Mouse (Mus musculus) erythroid progenitor cell, adult 5-6 weeks (primary cell): ENCODE measurements around the gene Fam178b. TPM values are rescaled to one million over a fixed set of nuclear protein-coding genes. Genes with fewer than 3 reads are reported as not detected.
"Not testable (repeated sequence)": the region's sequence is repeated elsewhere in the genome, so short reads cannot be mapped to it uniquely, and the experiment has no call there.

Experiments used
- ATAC-seq: replicated peaks from 2 replicates; pipeline ENCODE4 v1.8.0; 2016; ENCODE audit warnings: moderate number of reproducible peaks, mild to moderate bottlenecking, moderate TSS enrichment, inconsistent platforms; ENCODE audit not compliant: poor library complexity, low FRiP score, severe bottlenecking
- total RNA-seq, 2 experiments: library from RNA; stranded (forward) in 1 of 2; stranded (reverse) in 1 of 2; fragments of 150-400 nt in 1 of 2; fragments of 186-747, 209-891 nt in 1 of 2; gene quantifications; 2 replicates each; pipeline versions ENCODE4 v1.2.3 to v1.2.4; 2015 to 2017; ENCODE audit warnings: low replicate concordance in 2 of 2

The Fam178b gene
- total RNA-seq, 2 experiments from 2014 or later, result not detected

DNA sequence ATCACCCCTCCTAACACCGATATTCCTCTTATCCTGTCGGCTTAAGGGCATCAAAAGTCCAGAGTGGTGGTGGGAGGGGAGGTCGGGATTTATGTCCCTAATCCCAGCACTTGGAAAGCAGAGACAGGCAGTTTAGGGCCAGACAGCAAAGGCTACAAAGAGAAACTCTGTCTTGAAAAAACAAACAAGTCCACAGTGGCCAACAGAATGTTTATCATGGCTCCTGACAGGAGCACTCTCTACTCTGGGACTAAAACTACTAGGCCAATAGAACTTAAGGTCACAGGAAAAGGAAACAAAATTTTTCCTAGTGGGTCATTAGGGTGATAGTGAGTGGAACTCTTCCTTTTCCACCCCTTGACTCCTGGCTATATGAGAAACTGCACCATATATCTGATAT is 8.0 kb downstream of the Fam178b start:
- no peak for ATAC-seq

- ATAC-seq, result no peak
Measured at GRCm38 (mm10) chr1:36672648-36673350, 10.2 kb downstream of the Fam178b start.

DNA sequence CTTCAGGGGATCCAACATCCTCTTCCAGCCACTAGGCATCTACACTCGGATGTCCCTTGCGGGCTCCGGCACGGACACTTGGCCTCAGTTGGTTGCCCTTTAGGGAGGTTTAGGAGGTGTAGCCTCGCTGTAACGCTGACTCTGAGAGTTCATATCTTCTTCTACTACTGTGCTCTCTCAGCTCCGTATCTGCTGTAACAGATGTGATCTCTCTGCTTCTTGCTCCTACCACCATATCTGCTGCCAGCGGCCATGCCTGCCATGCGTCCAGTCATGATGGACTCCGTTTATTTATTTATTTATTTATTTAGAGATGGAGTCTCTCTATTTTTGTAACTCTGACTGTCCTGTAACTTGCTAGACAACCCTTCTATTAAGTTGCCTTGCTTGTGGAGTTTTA is 11.7 kb downstream of the Fam178b start:
- ATAC-seq, result no peak

- ATAC-seq, result no peak
Measured at GRCm38 (mm10) chr1:36670256-36670655, 12.7 kb downstream of the Fam178b start.

- not testable (repeated sequence) for ATAC-seq
Measured at GRCm38 (mm10) chr1:36668007-36668406, 15.0 kb downstream of the Fam178b start.

DNA sequence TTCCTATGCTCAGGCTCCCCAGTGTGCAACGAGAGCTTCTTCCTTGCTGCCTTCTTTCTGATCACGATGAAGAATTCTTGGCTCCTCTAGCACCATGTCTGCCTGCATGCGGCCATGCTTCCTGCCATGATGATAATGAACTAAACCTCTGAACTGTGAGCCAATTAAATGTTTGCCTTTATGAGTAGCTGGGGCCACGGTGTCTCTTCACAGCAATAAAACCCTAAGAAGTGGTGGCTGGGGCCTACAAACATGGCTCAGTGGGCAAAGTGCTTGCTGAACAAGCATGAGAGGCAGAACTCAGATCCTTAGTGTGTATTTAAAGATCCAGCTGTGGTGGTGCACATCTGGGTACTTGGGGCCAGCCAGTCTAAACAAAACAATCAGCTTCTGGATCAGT is 17.0 kb downstream of the Fam178b start:
- no peak for ATAC-seq

- no peak for ATAC-seq
Measured at GRCm38 (mm10) chr1:36665165-36665723, 17.7 kb downstream of the Fam178b start.

DNA sequence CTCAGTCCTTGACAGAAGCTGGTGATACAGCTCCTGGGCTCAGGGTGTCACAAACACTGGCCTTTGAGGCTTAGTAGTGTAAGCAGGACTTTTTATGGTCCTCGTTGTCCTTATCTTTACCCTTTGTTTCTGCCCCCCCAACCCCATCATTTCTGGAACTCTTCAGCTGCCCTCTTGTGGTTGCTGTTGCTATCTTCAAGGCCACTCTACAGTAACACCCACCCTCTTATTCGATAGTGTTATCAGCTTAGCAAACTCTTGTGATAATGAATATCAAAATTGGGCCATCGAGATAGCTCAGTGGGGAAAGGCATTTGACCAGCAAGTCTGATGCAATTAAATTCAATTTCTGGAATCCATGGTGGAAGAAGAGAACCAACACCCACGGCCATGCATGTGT is 18.5 kb downstream of the Fam178b start:
- ATAC-seq, result no peak

DNA sequence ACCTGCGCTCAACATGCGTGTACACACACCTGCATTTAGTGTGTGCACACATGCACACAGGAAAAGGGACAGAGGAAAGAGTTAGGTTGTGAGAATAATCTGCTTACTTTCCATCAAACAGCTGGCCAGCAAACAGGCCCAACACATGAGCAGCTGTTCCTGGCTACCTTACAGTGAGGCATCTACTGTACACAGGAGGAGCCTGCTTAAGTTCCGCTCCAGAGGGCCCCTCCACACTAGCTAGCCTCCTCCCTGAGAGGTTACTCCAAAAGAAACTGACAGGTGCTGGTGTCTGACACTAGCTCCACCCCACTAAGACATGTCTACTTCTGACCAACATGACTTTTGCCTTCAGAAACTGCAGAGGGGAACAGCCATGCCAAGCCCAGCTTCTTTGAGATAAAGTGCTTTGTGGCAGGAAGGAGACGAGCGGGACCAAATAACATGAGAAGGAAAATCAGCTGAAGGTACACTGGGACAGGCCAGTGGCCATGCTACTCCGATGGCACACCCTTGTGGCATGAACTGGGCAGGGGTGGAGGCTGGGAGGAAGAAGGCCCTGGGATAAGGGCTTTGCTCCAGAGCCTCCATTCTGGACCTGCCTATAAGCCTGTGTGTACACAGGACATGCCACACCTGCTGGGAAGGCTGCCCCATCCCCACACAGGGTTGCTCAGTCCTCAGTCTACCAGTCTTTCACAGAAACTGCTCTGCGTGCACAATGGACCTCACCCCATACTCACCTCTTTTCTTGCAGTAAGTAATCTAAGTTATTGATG is 24.2 kb downstream of the Fam178b start:
- ATAC-seq, result no peak

- ATAC-seq, result no peak
Measured at GRCm38 (mm10) chr1:36657658-36658415, 25.1 kb downstream of the Fam178b start.

DNA sequence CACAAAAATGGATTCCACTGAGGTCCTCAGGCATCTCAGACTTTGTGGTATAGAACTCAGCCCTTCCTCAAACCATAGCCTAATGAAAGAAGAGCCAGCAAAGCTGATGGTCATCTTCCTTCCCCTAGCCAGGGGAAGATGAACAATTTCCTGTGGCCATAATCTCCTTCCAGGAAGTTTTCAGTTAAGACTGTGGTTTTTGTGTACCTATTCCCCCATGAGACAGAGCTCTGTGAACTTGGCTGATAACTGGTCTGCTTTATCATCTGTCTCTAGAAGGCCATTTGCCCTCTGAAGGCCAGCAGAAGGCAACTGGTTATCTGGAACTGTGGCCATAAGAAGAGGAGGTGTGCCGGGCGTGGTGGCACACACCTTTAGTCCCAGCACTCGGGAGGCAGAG is 26.8 kb downstream of the Fam178b start:
- ATAC-seq, result no peak

DNA sequence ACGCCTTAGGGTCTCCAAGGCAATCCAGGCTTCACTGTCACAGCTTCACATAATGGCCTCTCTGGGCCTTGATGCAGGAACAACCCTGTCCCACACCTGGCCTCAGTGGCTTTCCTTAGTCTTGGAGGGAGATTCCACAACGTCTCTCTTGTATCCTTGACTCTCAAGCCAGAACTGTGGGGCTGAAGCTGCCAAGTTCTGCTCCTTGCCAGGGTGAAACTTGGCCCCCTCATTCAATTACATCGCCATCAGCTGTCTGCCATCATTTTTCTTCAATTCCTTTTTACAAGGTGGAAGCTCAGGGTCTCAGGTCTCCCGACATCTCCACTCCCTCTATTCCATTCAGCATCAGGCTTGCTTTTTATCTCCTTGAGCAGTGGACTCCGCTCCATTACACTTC is 27.9 kb downstream of the Fam178b start:
- no peak for ATAC-seq

DNA sequence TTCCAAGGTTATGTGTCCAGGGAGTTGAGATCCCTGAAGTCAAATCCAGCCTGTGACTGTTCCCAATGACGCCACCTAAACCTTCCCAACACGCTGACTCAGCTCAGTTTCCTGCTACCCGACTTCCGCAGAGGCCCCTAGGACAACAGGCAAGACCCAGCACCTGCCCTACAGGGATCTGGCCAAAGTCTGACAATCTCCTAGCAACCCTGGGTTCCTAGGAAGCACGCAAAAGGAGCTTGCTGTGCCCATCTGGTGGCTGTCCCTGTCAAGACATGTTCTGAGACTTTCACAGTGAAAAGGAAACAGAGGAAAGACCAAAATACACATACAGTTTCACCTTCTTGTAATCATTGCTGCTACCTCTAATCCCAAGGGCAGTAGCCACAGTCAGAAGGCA is 35.4 kb downstream of the Fam178b start:
- no peak for ATAC-seq

DNA sequence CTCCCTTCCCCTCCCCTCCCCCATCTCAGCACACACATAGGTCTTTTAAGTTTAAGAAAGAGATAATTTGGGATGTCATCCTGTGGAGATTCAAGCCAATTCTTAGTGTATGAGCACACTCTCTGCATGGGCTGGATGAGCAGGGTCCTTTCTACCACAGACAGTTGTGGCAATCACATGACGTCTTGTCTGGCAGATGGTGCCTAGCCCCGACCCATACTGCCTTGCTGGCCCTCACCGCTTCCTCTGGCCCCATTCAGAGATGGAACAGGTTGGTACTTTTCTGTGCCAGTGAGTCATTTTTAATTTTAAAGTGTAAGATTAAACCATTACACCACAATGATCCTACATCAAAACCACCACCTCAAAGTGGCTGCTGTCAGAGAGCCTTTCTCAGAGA is 36.7 kb downstream of the Fam178b start:
- ATAC-seq, result no peak

DNA sequence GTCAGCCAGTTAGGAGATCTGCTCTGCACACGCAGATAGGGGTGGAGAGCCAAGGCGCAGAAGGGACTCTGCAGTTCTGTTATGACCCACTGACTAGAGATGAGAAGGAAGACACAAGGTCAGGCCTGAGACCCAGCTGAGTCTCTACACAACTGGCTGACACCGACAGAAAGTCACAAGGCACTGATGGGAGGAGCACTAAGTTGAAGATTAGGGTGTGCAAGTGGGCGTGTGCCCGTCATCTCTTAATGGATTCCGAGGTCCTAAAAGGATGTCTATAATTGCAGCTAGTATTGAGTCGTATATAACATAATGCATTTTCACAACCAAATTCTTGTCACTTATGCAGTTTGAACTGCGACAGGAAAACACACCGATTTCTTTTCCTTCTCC is 38.4 kb downstream of the Fam178b start:
- peak; percentile 52; the same call in 1 of the 2 replicates for ATAC-seq

GRCm38 (mm10) chr1:36643957-36644614 is 38.9 kb downstream of the Fam178b start:
- peak; percentile 63 for ATAC-seq

- no peak for ATAC-seq
Measured at GRCm38 (mm10) chr1:36635826-36636485, 47.0 kb downstream of the Fam178b start.

- no peak for ATAC-seq
Measured at GRCm38 (mm10) chr1:36634940-36635339, 48.0 kb downstream of the Fam178b start.

GRCm38 (mm10) chr1:36633920-36634319 is 49.1 kb downstream of the Fam178b start:
- ATAC-seq, result no peak
